Comparison of ENCODE assay signal across 8 mouse cellular contexts in the genomic region with DNA sequence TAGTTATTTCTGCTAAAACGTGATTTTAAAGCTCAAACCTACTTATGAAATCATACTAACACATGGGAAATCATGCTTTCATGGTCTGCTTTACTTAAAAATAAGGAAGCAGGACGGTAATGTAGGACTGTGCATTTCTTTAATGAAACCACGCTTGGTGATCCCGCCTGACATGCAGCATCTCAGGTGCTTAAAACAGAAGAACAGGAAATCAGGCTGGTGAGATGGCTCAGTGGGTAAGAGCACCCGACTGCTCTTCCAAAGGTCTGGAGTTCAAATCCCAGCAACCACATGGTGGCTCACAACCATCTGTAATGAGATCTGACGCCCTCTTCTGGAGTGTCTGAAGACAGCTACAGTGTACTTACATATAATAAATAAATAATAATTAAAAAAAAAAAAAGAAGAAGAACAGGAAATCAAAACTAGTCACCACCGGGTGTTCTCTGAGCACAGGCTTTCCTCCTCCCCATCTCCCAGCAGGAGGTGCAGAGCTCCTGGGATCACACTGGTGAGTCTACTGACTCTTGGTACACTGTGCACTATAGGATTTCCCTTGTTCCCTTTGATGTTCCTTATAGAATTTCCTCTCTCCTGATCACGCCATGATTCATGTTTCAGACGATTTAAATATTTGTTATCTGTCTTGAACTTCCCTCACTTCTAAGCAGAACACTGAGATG. TPM values are rescaled to one million over a fixed set of nuclear protein-coding genes. Genes with fewer than 3 reads are reported as not detected.
A peak's percentile ranks its signal among the peaks of the same experiment; 100 is the strongest.
DNase-seq lines count a peak whose midpoint lies in the region; ATAC-seq and TF ChIP-seq lines count a peak whose summit lies in the region.
"Not testable (repeated sequence)": the region's sequence is repeated elsewhere in the genome, so short reads cannot be mapped to it uniquely, and the experiment has no call there.

No protein-coding gene starts in this region.

- H3K4me3 ChIP-seq in E14TG2a.4 (replicated peaks; ENCODE audit: low read length), result peak overlapping the region; percentile 83
- H3K4me3 ChIP-seq in forebrain, embryonic 16.5 days (replicated peaks; ENCODE audit: low read length), result peak overlapping the region; percentile 80
- H3K4me3 ChIP-seq in hindbrain, embryonic 12.5 days, result peak overlapping the region; percentile 76
- peak overlapping the region; percentile 85 for H3K4me3 ChIP-seq in kidney, postnatal 0 days (replicated peaks; ENCODE audit: low read depth, low read length)
- H3K4me3 ChIP-seq in liver, postnatal 0 days (ENCODE audit: low read depth, low read length), result peak overlapping the region; percentile 73
- H3K4me3 ChIP-seq in midbrain, embryonic 16.5 days (ENCODE audit: low read depth, low read length), result peak overlapping the region; percentile 66
- H3K4me3 ChIP-seq in stomach, embryonic 16.5 days (replicated peaks; ENCODE audit: low read length), result peak overlapping the region; percentile 80

- not testable (repeated sequence) for TF ChIP-seq CTCF in E14TG2a.4 (conservative IDR thresholded peaks at IDR 0.05; ENCODE audit: low read length); kidney, postnatal 0 days (IDR thresholded peaks at IDR 0.05; ENCODE audit: low read depth); liver, postnatal 0 days (IDR thresholded peaks at IDR 0.05; ENCODE audit: low read depth)

- H3K27me3 ChIP-seq in E14TG2a.4 (ENCODE audit: insufficient read depth, low read length); forebrain, embryonic 16.5 days (replicated peaks; ENCODE audit: control insufficient read depth, insufficient read depth, low read length); hindbrain, embryonic 12.5 days; kidney, postnatal 0 days (ENCODE audit: insufficient read depth, low read length); liver, postnatal 0 days (ENCODE audit: insufficient read depth, low read length); midbrain, embryonic 16.5 days (ENCODE audit: control insufficient read depth, insufficient read depth, low read depth, low read length); stomach, embryonic 16.5 days (ENCODE audit: control insufficient read depth, insufficient read depth, low read length): not testable (repeated sequence)

- H3K9ac ChIP-seq in forebrain, embryonic 16.5 days (replicated peaks; ENCODE audit: low read depth, low read length), result peak overlapping the region; percentile 78
- H3K9ac ChIP-seq in hindbrain, embryonic 12.5 days, result peak overlapping the region; percentile 69; the same call in 1 of the 2 replicates
- H3K9ac ChIP-seq in kidney, postnatal 0 days (ENCODE audit: low read depth, low read length), result peak overlapping the region; percentile 62; the same call in 1 of the 2 replicates
- peak overlapping the region; percentile 77 for H3K9ac ChIP-seq in liver, postnatal 0 days (replicated peaks)
- H3K9ac ChIP-seq in midbrain, embryonic 16.5 days (ENCODE audit: low read depth, low read length), result peak overlapping the region; percentile 81
- peak overlapping the region; percentile 76 for H3K9ac ChIP-seq in stomach, embryonic 16.5 days (ENCODE audit: low read length)

- H3K4me1 ChIP-seq in E14TG2a.4 (replicated peaks; ENCODE audit: low read depth, low read length); forebrain, embryonic 16.5 days (replicated peaks; ENCODE audit: control insufficient read depth, insufficient read depth, low read length); hindbrain, embryonic 12.5 days; kidney, postnatal 0 days (replicated peaks; ENCODE audit: insufficient read depth, low read length); liver, postnatal 0 days (ENCODE audit: insufficient read depth); midbrain, embryonic 16.5 days (ENCODE audit: control insufficient read depth, insufficient read depth, low read length); stomach, embryonic 16.5 days (ENCODE audit: control insufficient read depth, insufficient read depth, low read length): not testable (repeated sequence)

- 48% methylated on average over 8 of the region's 9 CpGs for WGBS in forebrain, embryonic 16.5 days
- 55% methylated on average over 8 of the region's 9 CpGs for WGBS in hindbrain, embryonic 12.5 days
- 44% methylated on average over 8 of the region's 9 CpGs for WGBS in kidney, postnatal 0 days
- 35% methylated on average over 8 of the region's 9 CpGs for WGBS in liver, postnatal 0 days (ENCODE audit: insufficient replicate concordance)
- WGBS in midbrain, embryonic 16.5 days, result 51% methylated on average over 8 of the region's 9 CpGs
- 46% methylated on average over 8 of the region's 9 CpGs for WGBS in stomach, embryonic 16.5 days

- ATAC-seq in common myeloid progenitor, adult 5-6 weeks (replicated peaks; ENCODE audit: low read depth, poor library complexity, severe bottlenecking), result peak; percentile 43
- ATAC-seq in forebrain, embryonic 16.5 days, result peak; percentile 61
- ATAC-seq in hindbrain, embryonic 12.5 days (ENCODE audit: low FRiP score), result peak; percentile 67
- peak; percentile 31; the same call in 1 of the 2 replicates for ATAC-seq in kidney, postnatal 0 days (replicated peaks; ENCODE audit: low FRiP score, low read depth)
- peak; percentile 48 for ATAC-seq in liver, postnatal 0 days
- peak; percentile 82 for ATAC-seq in midbrain, embryonic 16.5 days
- peak; percentile 54; the same call in 1 of the 2 replicates for ATAC-seq in stomach, embryonic 16.5 days (ENCODE audit: insufficient read depth, low FRiP score)

- H3K36me3 ChIP-seq in E14TG2a.4 (ENCODE audit: insufficient read depth, low read length); forebrain, embryonic 16.5 days (ENCODE audit: control insufficient read depth, insufficient read depth); hindbrain, embryonic 12.5 days; kidney, postnatal 0 days (ENCODE audit: insufficient read depth, low read length); liver, postnatal 0 days (replicated peaks; ENCODE audit: insufficient read depth, low read length); midbrain, embryonic 16.5 days (ENCODE audit: control insufficient read depth, insufficient read depth, low read length); stomach, embryonic 16.5 days (ENCODE audit: control insufficient read depth, insufficient read depth, low read length): not testable (repeated sequence)

- not testable (repeated sequence) for TF ChIP-seq EP300 in liver, postnatal 0 days (IDR thresholded peaks at IDR 0.05; ENCODE audit: low read depth)

- H3K9me3 ChIP-seq in E14TG2a.4 (ENCODE audit: low read length); forebrain, embryonic 16.5 days (ENCODE audit: control insufficient read depth, low read length); hindbrain, embryonic 12.5 days (replicated peaks); kidney, postnatal 0 days (replicated peaks; ENCODE audit: low read length); liver, postnatal 0 days (ENCODE audit: low read length); midbrain, embryonic 16.5 days (replicated peaks; ENCODE audit: control insufficient read depth, low read length, poor library complexity, severe bottlenecking); stomach, embryonic 16.5 days (replicated peaks; ENCODE audit: control insufficient read depth, low read length): not testable (repeated sequence)

- H3K4me2 ChIP-seq in forebrain, embryonic 16.5 days (ENCODE audit: low read length), result peak overlapping the region; percentile 77
- H3K4me2 ChIP-seq in hindbrain, embryonic 12.5 days (replicated peaks), result peak overlapping the region; percentile 60
- peak overlapping the region; percentile 71 for H3K4me2 ChIP-seq in kidney, postnatal 0 days (ENCODE audit: low read length)
- H3K4me2 ChIP-seq in liver, postnatal 0 days (ENCODE audit: low read depth, low read length), result peak overlapping the region; percentile 81
- peak overlapping the region; percentile 80 for H3K4me2 ChIP-seq in midbrain, embryonic 16.5 days (ENCODE audit: low read length)
- H3K4me2 ChIP-seq in stomach, embryonic 16.5 days (ENCODE audit: low read depth, low read length), result peak overlapping the region; percentile 66

- not testable (repeated sequence) for DNase-seq in kidney, postnatal 0 days (ENCODE audit: low spot score); liver, postnatal 0 days

- H3K27ac ChIP-seq in forebrain, embryonic 16.5 days (ENCODE audit: low read length), result peak overlapping the region; percentile 66; the same call in 1 of the 2 replicates
- H3K27ac ChIP-seq in hindbrain, embryonic 12.5 days; kidney, postnatal 0 days; stomach, embryonic 16.5 days (ENCODE audit: low read length): not testable (repeated sequence)
- H3K27ac ChIP-seq in liver, postnatal 0 days (ENCODE audit: low read depth), result 0 out of 2 replicates have a peak overlapping the region, but pooled peaks have one; percentile 72
- H3K27ac ChIP-seq in midbrain, embryonic 16.5 days (ENCODE audit: low read length), result peak overlapping the region; percentile 69

RNA-seq across cellular contexts. Expression of a gene that starts 8.7 kb away (rescaled TPM):
- 3.8 and 7.9 TPM in 2 replicates for total RNA-seq in common myeloid progenitor, adult 5-6 weeks (2017)
- polyA plus RNA-seq in forebrain, embryonic 16.5 days (2015; fragmentation: Nextera tagmentation; extraction: Ambion mirVana), result 5.8 and 6.4 TPM in 2 replicates
- 3.8 and 4.6 TPM in 2 replicates for polyA plus RNA-seq in hindbrain, embryonic 12.5 days (2016; fragmentation: Nextera tagmentation; extraction: Ambion mirVana)
- polyA plus RNA-seq in kidney, postnatal 0 days (2015; fragmentation: Nextera tagmentation; extraction: Ambion mirVana), result 1.8 and 1.9 TPM in 2 replicates
- polyA plus RNA-seq in liver, postnatal 0 days (2015; fragmentation: Nextera tagmentation; extraction: Ambion mirVana), result 0.30 and 0.40 TPM in 2 replicates
- 5.8 and 6.9 TPM in 2 replicates for polyA plus RNA-seq in midbrain, embryonic 16.5 days (2015; fragmentation: Nextera tagmentation; extraction: Ambion mirVana)
- polyA plus RNA-seq in stomach, embryonic 16.5 days (2015; fragmentation: Nextera tagmentation; extraction: Ambion mirVana), result 1.4 and 1.6 TPM in 2 replicates

RNA-seq across cellular contexts. Expression of a gene that starts 36.8 kb away (rescaled TPM):
- 2.0 and 2.6 TPM in 2 replicates for total RNA-seq in common myeloid progenitor, adult 5-6 weeks (2017)
- polyA plus RNA-seq in forebrain, embryonic 16.5 days (2015; fragmentation: Nextera tagmentation; extraction: Ambion mirVana), result 0.86 and 1.9 TPM in 2 replicates
- 0.50 and 0.85 TPM in 2 replicates for polyA plus RNA-seq in hindbrain, embryonic 12.5 days (2016; fragmentation: Nextera tagmentation; extraction: Ambion mirVana)
- polyA plus RNA-seq in kidney, postnatal 0 days (2015; fragmentation: Nextera tagmentation; extraction: Ambion mirVana), result 1.1 and 1.2 TPM in 2 replicates
- polyA plus RNA-seq in liver, postnatal 0 days (2015; fragmentation: Nextera tagmentation; extraction: Ambion mirVana), result 0.19 and 0.39 TPM in 2 replicates
- 0.97 and 1.2 TPM in 2 replicates for polyA plus RNA-seq in midbrain, embryonic 16.5 days (2015; fragmentation: Nextera tagmentation; extraction: Ambion mirVana)
- polyA plus RNA-seq in stomach, embryonic 16.5 days (2015; fragmentation: Nextera tagmentation; extraction: Ambion mirVana), result 0.42 and 0.85 TPM in 2 replicates

Comparison
In these comparisons a context has a peak if more than half of its experiments do, and no peak if none do; other contexts are left out.
1. ATAC-seq: peak in every context shown above with its lines; median percentile 82 in midbrain, embryonic 16.5 days; 67 in hindbrain, embryonic 12.5 days; 61 in forebrain, embryonic 16.5 days; 54 in stomach, embryonic 16.5 days; 48 in liver, postnatal 0 days; 43 in common myeloid progenitor, adult 5-6 weeks; 31 in kidney, postnatal 0 days.